Mouse (Mus musculus): ENCODE results near the gene Rab10.
"Not testable (repeated sequence)": the region's sequence is repeated elsewhere in the genome, so short reads cannot be mapped to it uniquely, and the experiment has no call there.

DNA sequence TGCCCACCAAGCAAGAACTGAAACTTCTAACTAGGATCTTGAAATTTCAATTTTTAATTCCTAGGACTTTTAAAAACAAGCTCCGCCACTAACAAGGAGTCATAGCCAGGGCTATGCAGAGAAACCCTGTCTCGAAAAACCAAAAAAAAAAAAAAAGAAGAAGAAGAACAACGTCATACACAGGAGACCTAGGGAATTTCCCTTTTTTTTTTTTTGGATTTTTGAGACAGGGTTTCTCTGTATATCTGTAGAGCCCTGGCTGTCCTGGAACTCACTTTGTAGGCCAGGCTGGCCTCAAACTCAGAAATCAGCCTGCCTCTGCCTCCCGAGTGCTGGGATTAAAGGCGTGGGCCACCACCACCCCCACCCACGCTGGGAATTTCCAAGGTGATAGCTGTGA is 12.1 kb downstream of the Rab10 start:
- TF ChIP-seq CTCF, POLR2A (IDR thresholded peaks at IDR 0.05; ENCODE audit: extremely low read depth, insufficient read depth, low read length): not testable (repeated sequence)

Data from cortical plate, adult 2 months (tissue).